Comparison of ENCODE assay signal across 16 mouse cellular contexts in genomic region chr19:24058851-24059250, GRCm38 (mm10). TPM values are rescaled to one million over a fixed set of nuclear protein-coding genes. Genes with fewer than 3 reads are reported as not detected.
DNase-seq lines count a peak whose midpoint lies in the region; ATAC-seq and TF ChIP-seq lines count a peak whose summit lies in the region.
"Had no signal": no experiment of that assay in that cellular context is flagged by ENCODE, and none has a peak within 500 bp of the region (broad histone marks: within the 10 kb centered on the region; RNA-seq: fewer than 3 reads in every experiment).

No protein-coding gene starts in this region.

- peak; percentile 80 for ATAC-seq in forebrain, postnatal 0 days
- no peak for ATAC-seq in heart, embryonic 14.5 days (ENCODE audit: insufficient number of reproducible peaks, insufficient read depth, low FRiP score, low read depth)

- H3K9ac ChIP-seq in forebrain, postnatal 0 days, result no peak overlapping the region
- no peak overlapping the region for H3K9ac ChIP-seq in heart, embryonic 14.5 days (ENCODE audit: low read length)
- H3K9ac ChIP-seq: limb, embryonic 12.5 days; liver, embryonic 13.5 days had no signal

- H3K27ac ChIP-seq in forebrain, postnatal 0 days (ENCODE audit: low read depth, low read length), result no peak overlapping the region
- H3K27ac ChIP-seq in forebrain, embryonic 10.5 days, result no peak overlapping the region
- H3K27ac ChIP-seq in heart, embryonic 14.5 days (replicated peaks in 1 of 2; ENCODE audit: control insufficient read depth in 1 of 2, insufficient read depth in 1 of 2, low read depth in 2 of 2, low read length in 2 of 2), result peak overlapping the region; percentile 35 to 86; a peak in 3 of 4 replicates
- H3K27ac ChIP-seq: limb, embryonic 12.5 days; liver, embryonic 13.5 days had no signal

- H3K4me3 ChIP-seq in forebrain, postnatal 0 days (ENCODE audit: low read depth, low read length), result no peak overlapping the region
- H3K4me3 ChIP-seq in forebrain, embryonic 10.5 days, result no peak overlapping the region
- no peak overlapping the region for H3K4me3 ChIP-seq in heart, embryonic 14.5 days (ENCODE audit: control insufficient read depth in 1 of 2, insufficient read depth in 1 of 2, low read depth in 1 of 2, low read length in 2 of 2)
- H3K4me3 ChIP-seq: limb, embryonic 12.5 days; liver, embryonic 13.5 days had no signal

- 78% methylated on average over 8 of the region's 8 CpGs for WGBS in forebrain, postnatal 0 days
- 93% methylated on average over 8 of the region's 8 CpGs for WGBS in forebrain, embryonic 10.5 days
- WGBS in heart, embryonic 14.5 days, result 55% methylated on average over 8 of the region's 8 CpGs

- H3K9me3 ChIP-seq in forebrain, postnatal 0 days (ENCODE audit: low read length), result no peaks in the 10 kb centered on the region
- peaks cover 4% of the 10 kb centered on the region; the same call in 1 of the 2 replicates for H3K9me3 ChIP-seq in forebrain, embryonic 10.5 days
- peaks cover 3% of the 10 kb centered on the region; the same call in 1 of the 2 replicates for H3K9me3 ChIP-seq in heart, embryonic 14.5 days (ENCODE audit: control insufficient read depth, low read length)
- H3K9me3 ChIP-seq: limb, embryonic 12.5 days; liver, embryonic 13.5 days had no signal

- H3K27me3 ChIP-seq in forebrain, postnatal 0 days (ENCODE audit: insufficient read depth, low read length), result no peaks in the 10 kb centered on the region
- no peaks in the 10 kb centered on the region for H3K27me3 ChIP-seq in forebrain, embryonic 10.5 days (ENCODE audit: poor library complexity, severe bottlenecking)
- no peaks in the 10 kb centered on the region for H3K27me3 ChIP-seq in heart, embryonic 14.5 days (ENCODE audit: control insufficient read depth, insufficient read depth, low read length)
- H3K27me3 ChIP-seq: limb, embryonic 12.5 days; liver, embryonic 13.5 days had no signal

- H3K4me2 ChIP-seq in forebrain, postnatal 0 days (ENCODE audit: low read depth), result no peak overlapping the region
- no peak overlapping the region for H3K4me2 ChIP-seq in heart, embryonic 14.5 days (ENCODE audit: low read length)
- H3K4me2 ChIP-seq: limb, embryonic 12.5 days; liver, embryonic 13.5 days had no signal

- H3K36me3 ChIP-seq in forebrain, postnatal 0 days (ENCODE audit: insufficient read depth), result no peaks in the 10 kb centered on the region
- H3K36me3 ChIP-seq in forebrain, embryonic 10.5 days (replicated peaks), result no peaks in the 10 kb centered on the region
- no peaks in the 10 kb centered on the region for H3K36me3 ChIP-seq in heart, embryonic 14.5 days (ENCODE audit: control insufficient read depth, insufficient read depth, low read length)
- H3K36me3 ChIP-seq: limb, embryonic 12.5 days; liver, embryonic 13.5 days had no signal

- no peak for TF ChIP-seq CTCF in forebrain, postnatal 0 days (IDR thresholded peaks at IDR 0.05; ENCODE audit: low read depth)

- peak; percentile 48 for DNase-seq in forebrain, postnatal 0 days
- no peak for DNase-seq in forebrain, embryonic 10.5 days (ENCODE audit: extremely low spot score, low spot score)
- DNase-seq in heart, postnatal 4 days, result no peak
- DNase-seq in right cerebral cortex, postnatal 10 days (ENCODE audit: low spot score in 2 of 2), result peak; percentile 31 to 47
- DNase-seq in right cerebral cortex, adult 18-20 months, result no peak
- DNase-seq in kidney, adult 18-20 months, result no peak
- DNase-seq: adrenal gland, postnatal 25 days; cerebellum, adult 9-10 months; kidney, adult 8-10 months; kidney, postnatal 25 days; liver, embryonic 13.5 days; lung, postnatal 36 days; thymus, postnatal 4 days had no signal

- no peaks in the 10 kb centered on the region for H3K4me1 ChIP-seq in forebrain, postnatal 0 days (ENCODE audit: insufficient read depth)
- no peaks in the 10 kb centered on the region for H3K4me1 ChIP-seq in forebrain, embryonic 10.5 days
- H3K4me1 ChIP-seq in heart, embryonic 14.5 days (ENCODE audit: control insufficient read depth in 2 of 2, insufficient read depth in 2 of 2, low read length in 2 of 2), result peaks cover 22 to 31% of the 10 kb centered on the region in 2 experiments
- H3K4me1 ChIP-seq: liver, embryonic 13.5 days had no signal

RNA-seq across cellular contexts. Expression of gene Fam189a2, which starts 28.0 kb away (rescaled TPM):
- 8.2 and 8.4 TPM in 2 replicates for total RNA-seq in forebrain, postnatal 0 days (2014; rRNA removed)
- 1.8 and 2.5 TPM in 2 replicates for polyA plus RNA-seq in forebrain, postnatal 0 days (2015; fragmentation: Nextera tagmentation; extraction: Ambion mirVana)
- 0.38 and 0.52 TPM in 2 replicates for polyA plus RNA-seq in forebrain, embryonic 10.5 days (2016; fragmentation: Nextera tagmentation; extraction: Ambion mirVana)
- polyA plus RNA-seq in heart, embryonic 14.5 days (2014; fragmentation: Nextera tagmentation; extraction: Ambion mirVana), result 12.6 and 17.8 TPM in 2 replicates
- 10 to 100 TPM; 85.3 to 88.9 TPM for total RNA-seq in heart, postnatal 4 days (2021)
- total RNA-seq: neutrophil, adult 5-6 weeks had no signal

Comparison
In these comparisons a context has a peak if more than half of its experiments do, and no peak if none do; other contexts are left out.
1. DNase-seq: peak in forebrain, postnatal 0 days (single experiment) and right cerebral cortex, postnatal 10 days (2 of 2); none in forebrain, embryonic 10.5 days (single experiment), heart, postnatal 4 days (single experiment), right cerebral cortex, adult 18-20 months (single experiment) and kidney, adult 18-20 months (single experiment).
2. H3K27ac ChIP-seq: peak in heart, embryonic 14.5 days (2 of 2); none in forebrain, postnatal 0 days (single experiment) and forebrain, embryonic 10.5 days (single experiment).